Mouse (Mus musculus): ENCODE results near the gene Ncf1. TPM values are rescaled to one million over a fixed set of nuclear protein-coding genes. Genes with fewer than 3 reads are reported as not detected.

The Ncf1 gene
- polyA plus RNA-seq, 1 experiment from 2014 or later: 4.0 TPM

Other genes with a start within 250 kb of the Ncf1 start
- 12.3 and 13.2 TPM in 2 replicates for gene Castor2, start 129.9 kb downstream of the Ncf1 start, polyA plus RNA-seq (2014; fragmentation: Nextera tagmentation; extraction: Ambion mirVana)
- 21.8 and 22.8 TPM in 2 replicates for gene Rcc1l, start 52.9 kb downstream of the Ncf1 start, polyA plus RNA-seq (2014; fragmentation: Nextera tagmentation; extraction: Ambion mirVana)
- 7.1 and 8.2 TPM in 2 replicates for gene Gtf2ird2, start 45.6 kb downstream of the Ncf1 start, polyA plus RNA-seq (2014; fragmentation: Nextera tagmentation; extraction: Ambion mirVana)
- gene Gtf2i, start 85.1 kb upstream of the Ncf1 start, polyA plus RNA-seq (2014; fragmentation: Nextera tagmentation; extraction: Ambion mirVana): 178 and 181 TPM in 2 replicates
- 65.3 and 69.3 TPM in 2 replicates for gene Gtf2ird1, start 227.1 kb upstream of the Ncf1 start, polyA plus RNA-seq (2014; fragmentation: Nextera tagmentation; extraction: Ambion mirVana)